Mouse (Mus musculus) E14TG2a.4 (cell line): ENCODE data around the gene Rwdd2b.
A peak's percentile ranks its signal among the peaks of the same experiment; 100 is the strongest.

Source experiments
- H3K27me3 ChIP-seq: 2 replicates; pipeline ENCODE4 v1.6.1; 2014; ENCODE audit warnings: low read length, control low read depth; ENCODE audit not compliant: insufficient read depth
- H3K36me3 ChIP-seq: 2 replicates; pipeline ENCODE4 v1.6.1; 2014; ENCODE audit warnings: low read length, control low read depth; ENCODE audit not compliant: insufficient read depth
- H3K4me1 ChIP-seq: replicated peaks from 2 replicates; pipeline ENCODE4 v1.6.1; 2014; ENCODE audit warnings: low read depth, low read length, control low read depth
- H3K4me3 ChIP-seq: replicated peaks from 2 replicates; pipeline ENCODE4 v1.5.1; 2014; ENCODE audit warnings: mild to moderate bottlenecking, low read length
- H3K9me3 ChIP-seq: 2 replicates; pipeline ENCODE4 v1.6.1; 2014; ENCODE audit warnings: low read length, control low read depth
- CTCF ChIP-seq: conservative IDR thresholded peaks from 2 replicates; pipeline ENCODE4 v1.5.1; 2014; ENCODE audit warnings: low read length
- NANOG ChIP-seq: IDR thresholded peaks from 2 replicates; pipeline ENCODE4 v1.6.1; 2014; ENCODE audit warnings: borderline replicate concordance, low read length, mixed read lengths
- POU5F1 ChIP-seq: IDR thresholded peaks from 2 replicates; pipeline ENCODE4 v1.6.1; 2014; ENCODE audit warnings: low read length, borderline replicate concordance

Gene Rwdd2b

DNA sequence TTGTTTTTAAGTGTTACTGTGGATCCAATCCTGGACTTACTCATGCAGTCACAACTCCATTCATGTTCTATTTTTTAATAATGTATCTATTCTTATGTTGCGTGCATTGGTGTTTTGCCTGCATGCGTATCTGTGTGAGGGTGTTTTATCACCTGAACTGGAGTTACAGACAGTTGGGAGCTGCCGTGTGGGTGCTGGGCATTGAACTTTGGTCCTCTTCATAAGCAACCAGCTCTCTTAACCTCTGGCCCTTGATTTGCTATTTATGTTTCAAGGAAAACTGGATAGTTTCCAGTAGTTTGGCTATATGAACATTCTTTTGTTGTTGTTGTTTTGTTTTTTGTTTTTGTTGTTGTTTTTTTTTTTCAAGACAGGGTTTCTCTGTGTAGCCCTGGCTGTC, 5.2 kb upstream of the Rwdd2b start:
- Histone ChIP-seq H3K36me3 (no peaks in the 10 kb centered on the region), H3K4me3 (no peak overlapping the region), H3K9me3 (no peaks in the 10 kb centered on the region), H3K4me1 (peaks cover 20% of the 10 kb centered on the region), H3K27me3 (peaks cover 6% of the 10 kb centered on the region)
- no peak for TF ChIP-seq CTCF
- TF ChIP-seq POU5F1: no peak
- TF ChIP-seq NANOG: no peak

DNA sequence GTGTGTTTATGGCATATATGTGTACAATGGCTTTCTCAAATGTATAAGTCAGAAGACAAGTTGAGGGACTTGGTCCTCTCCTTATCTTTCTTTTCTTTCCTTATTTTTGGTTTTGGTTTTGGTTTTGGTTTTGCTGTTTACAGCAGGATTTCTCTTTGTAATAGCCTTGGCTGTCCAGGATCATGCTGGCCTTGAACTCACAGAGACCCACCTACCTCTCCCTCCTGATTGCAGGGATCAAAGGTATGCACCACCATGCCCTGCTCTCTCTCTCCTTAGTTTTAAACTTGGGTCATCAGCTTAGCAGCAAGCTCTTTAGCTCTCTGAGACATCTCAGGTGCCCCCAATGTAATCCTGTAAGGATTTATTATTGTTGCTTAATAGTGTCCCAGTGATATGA, 4.7 kb upstream of the Rwdd2b start:
- peaks cover 20% of the 10 kb centered on the region for H3K4me1 ChIP-seq
- no peaks in the 10 kb centered on the region for H3K36me3 ChIP-seq
- peaks cover 6% of the 10 kb centered on the region for H3K27me3 ChIP-seq
- no peak for TF ChIP-seq CTCF
- TF ChIP-seq POU5F1: no peak
- no peak for TF ChIP-seq NANOG
- H3K4me3 ChIP-seq: no peak overlapping the region
- no peaks in the 10 kb centered on the region for H3K9me3 ChIP-seq

DNA sequence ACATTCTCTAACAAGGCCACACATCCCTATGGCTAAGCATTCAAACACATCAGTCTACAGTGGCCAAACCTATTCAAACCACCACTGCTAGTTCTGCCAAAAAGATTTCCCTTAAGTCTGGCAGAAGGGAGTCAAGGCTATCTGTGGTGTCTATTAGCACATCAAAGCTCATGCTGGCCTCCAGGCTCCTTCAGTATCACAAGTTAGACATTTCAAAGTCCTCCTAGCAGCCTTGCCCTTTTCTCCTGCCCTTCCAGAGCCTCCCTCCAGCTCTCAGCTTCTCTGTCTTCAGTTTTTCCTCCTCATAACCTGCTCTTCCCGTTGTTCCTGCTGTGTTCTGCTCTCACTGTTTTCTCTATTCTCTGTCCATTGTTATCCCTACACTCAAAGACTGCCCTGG, 3.7 kb upstream of the Rwdd2b start:
- Histone ChIP-seq H3K36me3 (no peaks in the 10 kb centered on the region), H3K9me3 (no peaks in the 10 kb centered on the region), H3K4me3 (no peak overlapping the region), H3K27me3 (peaks cover 6% of the 10 kb centered on the region), H3K4me1 (peaks cover 27% of the 10 kb centered on the region)
- TF ChIP-seq POU5F1 (no peak), NANOG (no peak), CTCF (no peak)

DNA sequence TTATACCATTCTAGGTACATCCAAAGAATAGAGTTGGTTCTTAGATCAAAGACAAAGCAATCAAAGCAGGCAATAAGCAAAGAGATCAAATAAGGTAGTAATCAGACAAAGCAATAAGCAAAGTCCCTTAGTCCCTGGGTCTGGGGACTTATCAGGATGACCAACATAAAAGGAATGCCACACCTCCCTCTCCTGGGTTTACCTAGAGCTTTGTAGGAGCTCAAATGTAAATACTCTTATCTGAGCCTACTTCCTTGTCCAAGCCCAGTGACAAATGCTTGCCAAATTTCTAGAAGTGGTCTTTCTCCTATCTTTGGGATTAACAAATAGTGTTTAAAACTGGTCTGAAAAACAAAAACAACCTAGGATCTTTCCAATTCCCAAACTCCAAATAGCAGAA, 2.9 kb upstream of the Rwdd2b start:
- Histone ChIP-seq H3K27me3 (peaks cover 6% of the 10 kb centered on the region), H3K36me3 (no peaks in the 10 kb centered on the region)

DNA sequence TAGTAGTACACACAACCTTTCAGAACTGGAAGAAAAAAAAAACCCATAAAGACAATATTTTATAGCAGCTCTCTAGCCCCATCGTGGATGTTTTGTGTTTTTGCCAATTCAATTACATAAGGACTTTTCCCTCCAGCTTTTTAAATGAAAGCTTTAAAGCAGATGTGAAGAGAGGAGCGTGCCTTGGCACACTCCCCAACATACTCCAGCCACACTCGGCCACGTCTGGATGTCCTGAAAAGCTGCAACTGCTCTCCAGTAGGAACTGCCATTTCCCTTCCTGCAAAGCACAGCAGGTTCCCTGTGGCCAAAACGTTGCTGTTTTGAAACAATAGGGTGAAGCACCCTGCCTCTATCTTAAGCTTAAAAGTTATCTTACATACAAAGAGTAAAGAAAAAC, 1.9 kb upstream of the Rwdd2b start:
- TF ChIP-seq NANOG: no peak
- TF ChIP-seq CTCF: no peak
- no peak for TF ChIP-seq POU5F1
- H3K27me3 ChIP-seq: peaks cover 6% of the 10 kb centered on the region

More for the DNA sequence above, 2.9 kb upstream of the Rwdd2b start:
- H3K4me3 ChIP-seq: no peak overlapping the region
- TF ChIP-seq NANOG (no peak), CTCF (no peak), POU5F1 (no peak)
- H3K9me3 ChIP-seq: no peaks in the 10 kb centered on the region
- peaks cover 33% of the 10 kb centered on the region for H3K4me1 ChIP-seq

DNA sequence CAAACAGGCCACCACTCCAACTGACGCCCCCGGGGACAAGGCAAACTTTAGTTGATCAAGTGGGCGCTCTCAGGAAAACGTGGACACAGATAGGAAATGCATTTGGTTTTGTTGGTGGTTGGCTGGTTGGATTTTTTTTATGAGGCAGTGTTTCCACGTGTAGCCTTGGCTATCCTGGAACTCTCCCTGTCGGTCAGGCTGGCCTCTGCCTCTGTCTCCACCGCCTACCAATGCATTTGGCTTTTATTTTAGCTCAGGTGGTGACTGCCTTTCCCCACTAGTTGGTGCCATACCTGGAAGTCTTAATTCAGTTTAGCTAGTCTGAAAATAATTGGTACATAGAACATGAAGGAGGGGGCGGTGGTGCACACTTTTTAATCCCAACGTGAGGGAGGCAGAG, 716 bp upstream of the Rwdd2b start:
- Histone ChIP-seq H3K36me3 (no peaks in the 10 kb centered on the region), H3K4me1 (peaks cover 46% of the 10 kb centered on the region), H3K27me3 (no peaks in the 10 kb centered on the region), H3K9me3 (no peaks in the 10 kb centered on the region), H3K4me3 (peak overlapping the region; percentile 96)
- TF ChIP-seq POU5F1 (no peak), CTCF (peak; percentile 26)

More for the DNA sequence above, 1.9 kb upstream of the Rwdd2b start:
- Histone ChIP-seq H3K4me3 (no peak overlapping the region), H3K36me3 (no peaks in the 10 kb centered on the region), H3K4me1 (peaks cover 34% of the 10 kb centered on the region), H3K9me3 (no peaks in the 10 kb centered on the region)

DNA sequence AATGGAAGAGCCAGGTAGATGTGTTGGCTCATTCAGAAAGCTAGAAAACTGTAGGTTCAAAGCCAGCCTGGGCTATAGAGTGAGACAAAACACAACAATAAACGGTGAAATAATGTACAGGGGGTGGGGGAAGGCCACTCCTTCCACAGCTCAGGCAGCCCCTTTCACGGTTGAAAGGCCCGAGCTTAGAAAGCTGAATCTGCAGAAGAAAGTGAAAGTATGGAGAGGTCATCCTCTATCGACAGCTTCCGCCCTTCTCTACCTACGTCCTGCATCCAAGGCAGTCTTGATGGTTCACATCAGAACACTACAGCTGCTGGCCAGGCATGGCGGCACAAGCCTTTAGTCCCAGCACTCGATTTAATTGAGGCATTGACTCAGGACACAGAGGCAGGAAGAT, 1.7 kb downstream of the Rwdd2b start:
- no peak for TF ChIP-seq NANOG
- TF ChIP-seq POU5F1: no peak
- no peak for TF ChIP-seq CTCF
- Histone ChIP-seq H3K4me1 (peaks cover 62% of the 10 kb centered on the region), H3K27me3 (no peaks in the 10 kb centered on the region), H3K4me3 (no peak overlapping the region), H3K9me3 (no peaks in the 10 kb centered on the region), H3K36me3 (no peaks in the 10 kb centered on the region)

DNA sequence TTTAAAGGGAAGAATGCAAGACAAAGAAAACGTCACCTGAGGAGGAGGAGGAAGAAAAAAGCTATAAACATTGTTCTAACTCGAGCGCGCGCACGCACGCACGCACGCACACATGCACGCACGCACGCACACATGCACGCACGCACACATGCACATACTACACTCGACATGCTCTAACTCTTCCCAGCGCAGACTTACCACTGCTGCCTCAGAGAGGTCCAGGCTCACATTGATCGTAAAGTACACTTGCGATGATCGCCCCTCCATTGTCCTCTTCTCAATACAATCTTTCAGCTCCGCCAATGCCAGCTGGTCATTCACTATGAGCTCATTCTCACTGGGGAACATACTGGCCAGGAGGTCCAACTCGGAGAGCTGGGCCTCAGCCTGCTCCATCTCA, 3.3 kb downstream of the Rwdd2b start:
- peaks cover 65% of the 10 kb centered on the region for H3K4me1 ChIP-seq
- TF ChIP-seq POU5F1 (no peak), NANOG (no peak), CTCF (no peak)
- H3K4me3 ChIP-seq: peak overlapping the region; percentile 72
- H3K27me3 ChIP-seq: no peaks in the 10 kb centered on the region
- H3K9me3 ChIP-seq: no peaks in the 10 kb centered on the region
- no peaks in the 10 kb centered on the region for H3K36me3 ChIP-seq

DNA sequence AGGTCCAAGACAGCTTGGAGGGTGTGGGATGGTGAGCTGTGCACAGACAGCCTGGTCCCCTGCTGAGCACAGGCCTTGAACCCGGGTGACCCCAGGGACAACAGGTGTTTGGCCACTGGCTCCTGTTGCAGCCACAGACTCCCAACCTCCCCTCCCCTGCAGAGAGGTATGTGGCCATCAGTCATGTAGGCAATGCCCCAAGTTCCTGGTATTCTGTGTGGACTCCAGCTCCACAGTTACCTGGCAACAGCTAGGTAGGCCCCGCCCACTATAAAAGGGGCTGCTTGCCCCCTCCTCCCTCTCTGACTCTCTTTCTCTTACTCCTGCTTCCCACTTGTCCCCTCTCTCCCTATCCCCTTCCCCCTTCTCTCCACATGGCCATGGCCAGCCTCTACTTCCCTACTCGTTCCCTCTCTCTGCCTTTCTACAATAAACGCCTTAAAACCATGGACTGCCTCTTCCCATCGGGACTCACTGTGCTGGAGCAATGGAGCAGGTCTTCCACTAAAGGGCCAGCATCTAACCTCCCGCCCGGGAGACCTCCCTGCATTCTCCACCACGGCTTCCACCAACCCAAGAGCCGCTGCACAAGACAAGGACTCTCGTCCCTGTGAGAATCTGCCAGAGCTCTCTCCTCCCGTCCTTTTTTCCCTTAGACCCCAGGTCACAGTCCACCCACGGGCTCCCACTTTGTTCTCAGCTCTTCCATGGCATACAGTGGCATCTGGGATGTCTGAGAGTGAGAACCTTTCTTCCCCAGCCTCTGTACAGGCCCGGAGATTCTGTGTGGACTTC, 4.8 kb downstream of the Rwdd2b start:
- no peak for TF ChIP-seq POU5F1
- TF ChIP-seq NANOG: no peak; the same call in 1 of the 2 replicates
- no peak for TF ChIP-seq CTCF
- Histone ChIP-seq H3K4me3 (peak overlapping the region; percentile 72), H3K4me1 (peaks cover 60% of the 10 kb centered on the region), H3K27me3 (no peaks in the 10 kb centered on the region), H3K9me3 (no peaks in the 10 kb centered on the region), H3K36me3 (no peaks in the 10 kb centered on the region)
